Mouse (Mus musculus) stomach, embryonic 15.5 days (tissue): ENCODE measurements at regions not wholly inside any gene's neighbourhood (a gene's known extent, or its start where the extent isn't known, plus 50 kb on each side); places are given as distances from the start of the nearest gene placed in this dataset.

Experiments
- ATAC-seq: fragments of 200-750 bp; cut with Nextera tagmentation; 2 replicates; pipeline ENCODE4 v1.8.0; 2017; ENCODE audit warnings: low read depth, moderate number of reproducible peaks, moderate TSS enrichment; ENCODE audit not compliant: insufficient read depth, low FRiP score
- H3K27ac ChIP-seq: fragments of 300-500 bp; sonication (generic); 2 replicates; pipeline ENCODE4 v1.5.1; 2015; ENCODE audit warnings: mild to moderate bottlenecking, inconsistent platforms
- H3K27me3 ChIP-seq: fragments of 300-500 bp; sonication (generic); replicated peaks from 2 replicates; pipeline ENCODE4 v1.6.1; 2015; ENCODE audit warnings: inconsistent platforms
- H3K36me3 ChIP-seq: fragments of 300-500 bp; sonication (generic); 2 replicates; pipeline ENCODE4 v1.6.1; 2015; ENCODE audit warnings: inconsistent platforms
- H3K4me1 ChIP-seq: fragments of 300-500 bp; sonication (generic); 2 replicates; pipeline ENCODE4 v1.6.1; 2015; ENCODE audit warnings: inconsistent platforms
- H3K4me2 ChIP-seq: fragments of 300-500 bp; sonication (generic); 2 replicates; pipeline ENCODE4 v1.6.1; 2015; ENCODE audit warnings: mild to moderate bottlenecking, inconsistent platforms
- H3K4me3 ChIP-seq: fragments of 300-500 bp; sonication (generic); replicated peaks from 2 replicates; pipeline ENCODE4 v1.5.1; 2015; ENCODE audit warnings: inconsistent platforms
- H3K9ac ChIP-seq: fragments of 300-500 bp; sonication (generic); 2 replicates; pipeline ENCODE4 v1.6.1; 2015; ENCODE audit warnings: inconsistent platforms
- H3K9me3 ChIP-seq: fragments of 300-500 bp; sonication (generic); 2 replicates; pipeline ENCODE4 v1.6.1; 2016; ENCODE audit warnings: inconsistent platforms
- WGBS: fragments of 180-500 bp; shearing (Covaris S2); methylation state at CpG from one replicate; pipeline ENCODE4 v1.1.7; 2015; 5-methylcytosine and 5-hydroxymethylcytosine counted together

DNA sequence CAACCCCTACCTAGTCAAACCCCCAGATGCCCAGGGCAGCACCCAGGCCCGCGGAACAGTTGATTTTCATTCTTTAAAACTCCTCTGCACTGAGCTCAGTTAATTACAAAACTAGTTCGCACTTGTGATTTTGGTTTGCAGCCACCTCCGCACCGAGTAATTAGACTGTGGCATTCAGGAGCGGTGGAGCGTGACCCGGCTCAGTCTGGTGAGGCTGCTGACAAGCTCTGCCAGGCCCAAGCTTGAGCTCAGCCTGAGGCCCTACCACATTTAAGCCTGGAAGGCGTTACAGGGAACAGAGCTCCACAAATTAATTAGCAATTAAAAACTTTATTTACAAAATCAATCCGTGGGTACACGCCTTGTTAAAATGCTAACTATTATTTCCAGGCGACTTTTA lies 132.0 kb upstream of the Zdhhc25 start:
- no peak overlapping the region for H3K4me2 ChIP-seq

GRCm38 (mm10) chr15:88468810-88469209 lies 131.3 kb upstream of the Zdhhc25 start:
- WGBS: 26% methylated on average over 2 of the region's 2 CpGs
- Histone ChIP-seq H3K4me2 (no peak overlapping the region), H3K9ac (no peak overlapping the region), H3K9me3 (no peaks in the 10 kb centered on the region), H3K4me3 (no peak overlapping the region), H3K27me3 (no peaks in the 10 kb centered on the region), H3K27ac (no peak overlapping the region), H3K4me1 (no peaks in the 10 kb centered on the region), H3K36me3 (no peaks in the 10 kb centered on the region)
- ATAC-seq: no peak

More for the DNA sequence above, 132.0 kb upstream of the Zdhhc25 start:
- no peak overlapping the region for H3K4me3 ChIP-seq
- no peaks in the 10 kb centered on the region for H3K27me3 ChIP-seq
- no peak overlapping the region for H3K27ac ChIP-seq
- 75% methylated on average over 12 of the region's 12 CpGs for WGBS
- no peaks in the 10 kb centered on the region for H3K9me3 ChIP-seq
- H3K9ac ChIP-seq: no peak overlapping the region
- no peaks in the 10 kb centered on the region for H3K36me3 ChIP-seq
- ATAC-seq: no peak
- H3K4me1 ChIP-seq: no peaks in the 10 kb centered on the region

DNA sequence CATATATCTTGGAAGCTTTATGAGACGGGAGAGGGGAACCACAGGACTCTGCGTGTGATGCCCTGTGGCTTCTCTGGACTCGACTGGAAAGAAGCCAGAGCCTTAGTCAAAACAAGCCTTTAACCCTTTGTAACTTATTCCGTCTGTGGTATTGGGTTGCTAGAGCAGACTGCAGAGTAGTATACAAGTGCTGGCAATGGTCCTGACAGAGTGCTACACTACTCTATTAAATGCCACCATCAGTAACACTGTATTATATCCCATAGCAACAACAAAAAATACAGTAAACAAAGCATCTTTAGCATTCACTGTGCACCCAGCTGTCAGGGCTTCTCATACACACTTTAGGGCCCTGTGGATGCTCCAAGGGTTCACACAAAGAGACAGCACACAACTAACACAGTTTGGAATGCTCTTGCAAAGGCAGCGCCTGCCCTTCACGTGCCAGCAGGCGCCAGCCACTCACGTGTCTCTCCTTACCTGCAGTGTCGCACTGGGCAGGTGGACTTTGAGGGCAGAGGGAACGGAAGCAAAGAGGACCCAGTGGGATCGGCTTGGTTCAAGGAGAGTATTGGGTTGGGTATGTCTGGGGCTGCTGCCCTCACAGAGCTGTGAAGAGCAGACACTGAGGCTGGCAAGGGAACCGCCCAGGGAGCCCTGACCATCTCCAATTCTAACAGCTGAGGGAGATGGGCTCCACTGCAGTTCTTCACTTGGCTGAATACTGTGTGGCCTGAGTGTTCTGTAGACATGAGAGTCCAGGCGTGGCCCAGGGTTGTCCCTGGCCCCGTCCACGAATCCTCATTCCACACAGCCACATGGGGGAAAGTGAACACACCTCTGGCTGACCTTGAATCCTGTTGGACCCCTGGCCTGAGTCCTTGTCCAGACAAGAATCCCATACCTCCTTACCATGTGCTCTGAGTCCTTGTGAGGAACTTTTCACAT lies 130.3 kb upstream of the Zdhhc25 start:
- H3K4me1 ChIP-seq: no peaks in the 10 kb centered on the region
- no peak for ATAC-seq
- no peak overlapping the region for H3K4me2 ChIP-seq
- H3K9me3 ChIP-seq: no peaks in the 10 kb centered on the region
- 77% methylated on average over 15 of the region's 15 CpGs for WGBS
- no peaks in the 10 kb centered on the region for H3K27me3 ChIP-seq
- no peak overlapping the region for H3K9ac ChIP-seq
- no peak overlapping the region for H3K27ac ChIP-seq
- H3K4me3 ChIP-seq: no peak overlapping the region
- no peaks in the 10 kb centered on the region for H3K36me3 ChIP-seq

GRCm38 (mm10) chr15:88472351-88473100 lies 127.6 kb upstream of the Zdhhc25 start:
- H3K36me3 ChIP-seq: no peaks in the 10 kb centered on the region
- H3K27ac ChIP-seq: no peak overlapping the region
- H3K9me3 ChIP-seq: no peaks in the 10 kb centered on the region
- 59% methylated on average over 18 of the region's 18 CpGs for WGBS
- no peak overlapping the region for H3K9ac ChIP-seq
- no peak overlapping the region for H3K4me2 ChIP-seq
- H3K27me3 ChIP-seq: no peaks in the 10 kb centered on the region
- no peaks in the 10 kb centered on the region for H3K4me1 ChIP-seq
- no peak overlapping the region for H3K4me3 ChIP-seq
- ATAC-seq: no peak

DNA sequence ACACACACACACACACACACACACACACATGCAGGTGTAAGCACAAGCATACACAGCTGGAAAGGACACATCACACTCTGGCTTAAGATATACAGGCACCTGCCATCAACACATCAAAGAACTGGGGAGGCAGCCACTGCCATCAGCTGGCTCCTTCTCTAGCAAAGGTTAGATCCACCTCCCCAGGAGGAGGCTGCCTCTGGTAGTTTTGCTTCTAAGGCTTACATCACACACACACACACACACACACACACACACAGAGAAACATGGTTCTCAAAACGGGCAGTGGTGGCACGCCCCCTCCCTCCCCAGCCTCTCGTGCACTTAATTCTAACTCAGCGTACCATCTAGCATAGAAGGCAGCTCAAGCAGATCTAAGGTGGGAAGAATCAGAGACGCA lies 126.9 kb upstream of the Zdhhc25 start:
- no peak overlapping the region for H3K27ac ChIP-seq
- no peaks in the 10 kb centered on the region for H3K36me3 ChIP-seq
- H3K4me1 ChIP-seq: no peaks in the 10 kb centered on the region
- WGBS: 70% methylated on average over 5 of the region's 5 CpGs
- H3K4me3 ChIP-seq: no peak overlapping the region
- H3K9me3 ChIP-seq: no peaks in the 10 kb centered on the region
- H3K27me3 ChIP-seq: no peaks in the 10 kb centered on the region
- H3K9ac ChIP-seq: no peak overlapping the region
- no peak for ATAC-seq
- no peak overlapping the region for H3K4me2 ChIP-seq

- no peak overlapping the region for H3K9ac ChIP-seq
- H3K36me3 ChIP-seq: no peaks in the 10 kb centered on the region
- 76% methylated on average over 6 of the region's 6 CpGs for WGBS
- no peak for ATAC-seq
- H3K9me3 ChIP-seq: no peaks in the 10 kb centered on the region
- H3K27me3 ChIP-seq: no peaks in the 10 kb centered on the region
- H3K4me2 ChIP-seq: no peak overlapping the region
- no peaks in the 10 kb centered on the region for H3K4me1 ChIP-seq
- H3K27ac ChIP-seq: no peak overlapping the region
- no peak overlapping the region for H3K4me3 ChIP-seq
Observed at GRCm38 (mm10) chr15:88483471-88483870, 116.6 kb upstream of the Zdhhc25 start.

DNA sequence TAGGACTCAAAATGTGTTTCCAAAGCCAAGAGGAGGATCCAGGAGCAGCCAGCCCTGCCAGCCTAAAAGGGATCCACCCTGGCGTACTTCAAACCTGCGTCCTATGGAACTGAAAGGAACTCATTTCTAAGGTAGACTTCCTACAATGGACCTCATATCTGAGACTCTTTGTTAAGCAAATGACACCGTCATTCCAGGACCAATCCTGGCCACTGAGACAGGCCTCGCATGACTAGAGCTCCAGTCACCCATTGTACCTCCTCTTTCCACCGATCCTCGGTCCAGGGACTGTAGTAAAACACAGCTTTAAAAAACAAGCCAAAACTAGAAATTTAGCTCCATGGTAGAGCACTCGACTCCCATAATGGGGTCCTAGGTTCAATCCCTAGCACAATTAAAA lies 110.4 kb upstream of the Zdhhc25 start:
- H3K27ac ChIP-seq: no peak overlapping the region
- H3K9me3 ChIP-seq: no peaks in the 10 kb centered on the region
- no peak overlapping the region for H3K9ac ChIP-seq
- H3K36me3 ChIP-seq: no peaks in the 10 kb centered on the region
- H3K4me2 ChIP-seq: no peak overlapping the region
- H3K4me1 ChIP-seq: no peaks in the 10 kb centered on the region
- H3K4me3 ChIP-seq: no peak overlapping the region
- WGBS: 92% methylated on average over 7 of the region's 7 CpGs
- ATAC-seq: no peak
- H3K27me3 ChIP-seq: no peaks in the 10 kb centered on the region

- no peaks in the 10 kb centered on the region for H3K4me1 ChIP-seq
- H3K27ac ChIP-seq: no peak overlapping the region
- 58% methylated on average over 12 of the region's 12 CpGs for WGBS
- no peaks in the 10 kb centered on the region for H3K36me3 ChIP-seq
- no peaks in the 10 kb centered on the region for H3K9me3 ChIP-seq
- H3K4me2 ChIP-seq: no peak overlapping the region
- no peaks in the 10 kb centered on the region for H3K27me3 ChIP-seq
- ATAC-seq: no peak
- H3K9ac ChIP-seq: no peak overlapping the region
- no peak overlapping the region for H3K4me3 ChIP-seq
Observed at GRCm38 (mm10) chr15:88490316-88491090, 109.6 kb upstream of the Zdhhc25 start.

- Histone ChIP-seq H3K4me2 (no peak overlapping the region), H3K9me3 (no peaks in the 10 kb centered on the region), H3K27me3 (no peaks in the 10 kb centered on the region), H3K36me3 (no peaks in the 10 kb centered on the region), H3K9ac (no peak overlapping the region), H3K4me3 (no peak overlapping the region), H3K4me1 (no peaks in the 10 kb centered on the region), H3K27ac (no peak overlapping the region)
- ATAC-seq: no peak
- WGBS: 62% methylated on average over 5 of the region's 5 CpGs
Observed at GRCm38 (mm10) chr15:88491091-88491366, 109.1 kb upstream of the Zdhhc25 start.

DNA sequence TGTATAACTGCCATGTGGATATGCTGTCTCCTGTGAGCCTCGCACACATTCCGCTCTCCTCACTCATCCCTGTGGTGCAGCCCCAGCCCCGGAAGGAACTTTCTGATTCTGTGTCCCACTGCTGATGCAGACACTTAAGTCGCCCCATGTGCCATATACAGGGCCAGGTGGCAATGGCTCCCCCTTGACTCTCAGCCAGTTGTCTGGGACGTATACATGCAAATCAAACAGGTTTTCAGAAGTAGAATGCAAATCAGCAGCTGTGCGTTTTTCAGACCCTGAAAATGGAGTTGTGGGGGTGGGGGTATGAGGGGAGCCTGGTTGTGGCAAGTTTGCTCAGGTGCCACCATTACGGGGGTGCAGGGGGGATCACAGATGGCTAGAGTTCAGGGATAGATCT lies 102.1 kb upstream of the Zdhhc25 start:
- no peak overlapping the region for H3K4me3 ChIP-seq
- no peaks in the 10 kb centered on the region for H3K27me3 ChIP-seq
- no peak overlapping the region for H3K27ac ChIP-seq
- ATAC-seq: no peak
- no peaks in the 10 kb centered on the region for H3K4me1 ChIP-seq
- no peaks in the 10 kb centered on the region for H3K36me3 ChIP-seq
- 84% methylated on average over 7 of the region's 7 CpGs for WGBS
- H3K4me2 ChIP-seq: no peak overlapping the region
- H3K9me3 ChIP-seq: no peaks in the 10 kb centered on the region
- no peak overlapping the region for H3K9ac ChIP-seq

GRCm38 (mm10) chr15:88502311-88502710 lies 97.8 kb upstream of the Zdhhc25 start:
- 75% methylated on average over 2 of the region's 2 CpGs for whole genome bisulfite sequencing
- H3K36me3 ChIP-seq: no peaks in the 10 kb centered on the region
- ATAC-seq: no peak
- H3K27me3 ChIP-seq: no peaks in the 10 kb centered on the region
- no peak overlapping the region for H3K27ac ChIP-seq
- no peaks in the 10 kb centered on the region for H3K4me1 ChIP-seq
- no peak overlapping the region for H3K9ac ChIP-seq
- H3K4me2 ChIP-seq: no peak overlapping the region
- no peak overlapping the region for H3K4me3 ChIP-seq
- H3K9me3 ChIP-seq: no peaks in the 10 kb centered on the region

GRCm38 (mm10) chr15:88503896-88504295 lies 96.2 kb upstream of the Zdhhc25 start:
- H3K27ac ChIP-seq: no peak overlapping the region
- H3K4me1 ChIP-seq: no peaks in the 10 kb centered on the region
- no peak overlapping the region for H3K4me3 ChIP-seq
- 74% methylated on average over 7 of the region's 7 CpGs for WGBS
- H3K36me3 ChIP-seq: no peaks in the 10 kb centered on the region
- no peak for ATAC-seq
- no peak overlapping the region for H3K4me2 ChIP-seq
- no peak overlapping the region for H3K9ac ChIP-seq
- H3K27me3 ChIP-seq: no peaks in the 10 kb centered on the region
- no peaks in the 10 kb centered on the region for H3K9me3 ChIP-seq
